Mouse (Mus musculus): ENCODE measurements around the gene Apobec4. TPM values are rescaled to one million over a fixed set of nuclear protein-coding genes. Genes with fewer than 3 reads are reported as not detected.

The Apobec4 gene
- polyA plus RNA-seq, 1 experiment from 2014 or later, result not detected

DNA sequence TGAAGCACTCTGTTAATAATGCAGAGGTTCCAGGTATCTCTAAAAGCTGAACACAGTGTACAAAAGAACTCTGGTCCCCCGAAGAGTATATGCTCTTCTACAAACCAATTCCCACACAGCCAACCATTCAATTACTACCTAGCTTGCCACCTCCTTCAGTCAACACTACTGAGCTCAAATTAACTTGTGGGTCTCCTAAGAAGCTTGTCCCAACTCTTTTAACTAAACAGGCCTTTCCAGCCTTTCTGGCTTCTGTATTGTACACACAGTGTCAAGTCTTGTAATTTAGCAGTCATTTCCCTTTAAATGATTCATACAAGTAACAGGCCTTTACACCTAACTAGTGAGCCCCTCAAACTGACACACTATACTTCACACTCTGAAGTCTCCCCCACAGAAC, 33.0 kb upstream of the Apobec4 start:
- WGBS, result 80% methylated on average over 1 of the region's 1 CpGs
- ATAC-seq (replicated peaks; ENCODE audit: insufficient number of reproducible peaks, low FRiP score, low TSS enrichment, low read depth) (no peak), DNase-seq (ENCODE audit: low spot score) (no peak)
- Histone ChIP-seq H3K4me2 (ENCODE audit: low read depth, low read length) (no peak overlapping the region), H3K36me3 (replicated peaks; ENCODE audit: control insufficient read depth, insufficient read depth, low read depth, low read length) (no peaks in the 10 kb centered on the region), H3K27me3 (ENCODE audit: control insufficient read depth, insufficient read depth, low read length) (no peaks in the 10 kb centered on the region), H3K27ac (replicated peaks; ENCODE audit: low read depth, low read length) (no peak overlapping the region), H3K9me3 (replicated peaks; ENCODE audit: control insufficient read depth, low read length) (no peaks in the 10 kb centered on the region), H3K9ac (replicated peaks; ENCODE audit: low read length) (no peak overlapping the region), H3K4me1 (ENCODE audit: control insufficient read depth, insufficient read depth, low read length) (peaks cover 3% of the 10 kb centered on the region; the same call in 1 of the 2 replicates), H3K4me3 (ENCODE audit: low read depth, low read length) (no peak overlapping the region)

DNA sequence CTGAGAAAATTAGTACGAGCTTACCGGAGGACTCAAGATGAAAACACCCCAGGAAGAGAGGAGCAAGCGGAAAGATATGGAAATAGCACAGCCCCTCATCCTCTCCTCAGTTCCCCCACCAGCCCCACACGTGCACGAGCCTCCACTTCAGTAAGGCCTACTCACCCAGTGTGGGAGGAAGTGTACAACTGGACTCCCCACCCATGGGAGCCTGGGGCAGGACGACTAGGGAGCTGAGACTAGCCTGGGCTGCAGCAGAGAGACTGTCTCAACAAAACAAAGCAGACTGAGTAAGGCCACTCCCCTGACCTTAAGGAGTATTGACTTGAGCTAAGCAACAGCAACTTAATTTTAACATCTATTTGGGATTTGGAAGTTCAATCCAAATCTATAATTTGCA, 32.2 kb upstream of the Apobec4 start:
- DNase-seq (ENCODE audit: low spot score) (no peak), ATAC-seq (replicated peaks; ENCODE audit: insufficient number of reproducible peaks, low FRiP score, low TSS enrichment, low read depth) (no peak)
- Histone ChIP-seq H3K9me3 (replicated peaks; ENCODE audit: control insufficient read depth, low read length) (no peaks in the 10 kb centered on the region), H3K4me2 (ENCODE audit: low read depth, low read length) (no peak overlapping the region), H3K9ac (replicated peaks; ENCODE audit: low read length) (no peak overlapping the region), H3K36me3 (replicated peaks; ENCODE audit: control insufficient read depth, insufficient read depth, low read depth, low read length) (no peaks in the 10 kb centered on the region), H3K4me1 (ENCODE audit: control insufficient read depth, insufficient read depth, low read length) (peaks cover 3% of the 10 kb centered on the region; the same call in 1 of the 2 replicates), H3K4me3 (ENCODE audit: low read depth, low read length) (no peak overlapping the region), H3K27ac (replicated peaks; ENCODE audit: low read depth, low read length) (no peak overlapping the region), H3K27me3 (ENCODE audit: control insufficient read depth, insufficient read depth, low read length) (no peaks in the 10 kb centered on the region)
- 64% methylated on average over 6 of the region's 6 CpGs for WGBS

DNA sequence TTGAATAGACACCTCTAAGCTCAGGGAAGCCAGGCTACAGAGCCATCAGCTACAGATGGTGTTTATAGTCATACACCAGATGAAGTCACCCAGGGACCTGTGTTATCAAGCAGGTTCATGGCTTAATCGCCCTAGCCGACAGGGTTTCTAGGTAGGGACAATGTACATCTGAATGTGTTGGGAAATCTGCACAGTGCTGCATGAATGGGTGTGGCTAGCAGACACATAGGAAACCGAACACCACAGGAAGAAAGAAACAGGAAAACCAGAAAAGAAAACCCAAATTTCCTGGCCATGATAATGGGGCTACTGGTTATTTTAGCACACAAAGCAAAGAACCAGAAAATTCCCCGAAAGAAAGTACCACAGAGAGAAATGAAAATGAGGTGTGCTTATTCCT, 29.4 kb upstream of the Apobec4 start:
- Histone ChIP-seq H3K4me3 (ENCODE audit: low read depth, low read length) (no peak overlapping the region), H3K4me2 (ENCODE audit: low read depth, low read length) (no peak overlapping the region), H3K4me1 (ENCODE audit: control insufficient read depth, insufficient read depth, low read length) (no peaks in the 10 kb centered on the region), H3K9ac (replicated peaks; ENCODE audit: low read length) (no peak overlapping the region), H3K27me3 (ENCODE audit: control insufficient read depth, insufficient read depth, low read length) (no peaks in the 10 kb centered on the region), H3K9me3 (replicated peaks; ENCODE audit: control insufficient read depth, low read length) (no peaks in the 10 kb centered on the region), H3K27ac (replicated peaks; ENCODE audit: low read depth, low read length) (no peak overlapping the region), H3K36me3 (replicated peaks; ENCODE audit: control insufficient read depth, insufficient read depth, low read depth, low read length) (no peaks in the 10 kb centered on the region)
- ATAC-seq (replicated peaks; ENCODE audit: insufficient number of reproducible peaks, low FRiP score, low TSS enrichment, low read depth), result no peak
- no peak for DNase-seq (ENCODE audit: low spot score)
- WGBS, result 82% methylated on average over 4 of the region's 4 CpGs

DNA sequence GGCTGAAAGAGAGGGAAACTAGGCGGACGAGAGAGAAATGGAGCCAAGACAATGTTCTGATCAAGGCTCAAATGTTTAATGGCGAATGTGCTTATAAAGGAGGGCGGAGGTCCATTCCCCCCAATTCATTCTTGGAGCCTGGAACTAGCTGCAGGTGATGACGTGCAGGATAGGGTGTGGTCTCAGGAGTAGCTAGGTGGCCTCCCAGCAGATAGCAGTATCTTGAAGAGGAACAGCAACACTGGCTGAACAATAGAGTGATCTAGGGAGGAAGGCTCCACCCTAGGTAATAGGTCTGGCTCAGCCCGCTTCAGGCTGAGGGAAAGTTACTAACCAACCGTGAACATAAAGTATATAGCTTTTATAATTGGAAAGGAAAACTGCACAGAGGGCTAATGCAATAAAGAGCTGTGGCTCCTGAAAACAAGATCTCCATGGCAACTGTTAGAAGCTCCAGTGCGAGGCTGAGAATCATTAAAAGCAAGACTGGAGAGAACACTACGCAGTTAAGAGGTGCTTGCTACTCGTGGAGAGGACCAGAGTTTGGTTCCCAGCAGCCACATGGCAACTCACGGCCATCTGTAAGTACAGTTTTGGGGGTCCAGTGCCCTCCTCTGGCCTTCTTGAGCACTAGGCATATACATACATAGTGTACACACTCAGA, 28.7 kb upstream of the Apobec4 start:
- Histone ChIP-seq H3K9me3 (replicated peaks; ENCODE audit: control insufficient read depth, low read length) (no peaks in the 10 kb centered on the region), H3K27ac (replicated peaks; ENCODE audit: low read depth, low read length) (no peak overlapping the region), H3K4me1 (ENCODE audit: control insufficient read depth, insufficient read depth, low read length) (no peaks in the 10 kb centered on the region), H3K27me3 (ENCODE audit: control insufficient read depth, insufficient read depth, low read length) (no peaks in the 10 kb centered on the region), H3K36me3 (replicated peaks; ENCODE audit: control insufficient read depth, insufficient read depth, low read depth, low read length) (no peaks in the 10 kb centered on the region), H3K4me2 (ENCODE audit: low read depth, low read length) (no peak overlapping the region), H3K9ac (replicated peaks; ENCODE audit: low read length) (no peak overlapping the region), H3K4me3 (ENCODE audit: low read depth, low read length) (no peak overlapping the region)
- WGBS, result 88% methylated on average over 11 of the region's 11 CpGs
- DNase-seq (ENCODE audit: low spot score) (no peak), ATAC-seq (replicated peaks; ENCODE audit: insufficient number of reproducible peaks, low FRiP score, low TSS enrichment, low read depth) (no peak)

DNA sequence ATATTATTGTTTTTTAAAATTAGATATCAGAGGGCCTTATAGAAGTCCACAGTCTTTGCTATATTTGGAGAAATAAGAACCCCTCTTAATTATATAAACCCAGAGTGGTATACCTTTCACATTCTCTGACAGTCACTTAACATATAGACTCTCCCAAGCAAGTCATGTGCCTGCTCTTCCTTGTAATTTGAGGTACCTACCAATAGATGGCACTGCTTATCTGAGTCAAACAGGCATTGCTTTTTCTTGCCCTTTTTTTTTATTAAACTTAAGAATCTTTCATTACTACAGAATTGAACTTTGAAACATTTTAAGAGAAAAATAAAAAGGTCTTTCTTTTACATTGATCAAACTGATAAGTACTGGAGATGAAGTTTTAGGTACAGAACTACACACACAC, 26.1 kb upstream of the Apobec4 start:
- Histone ChIP-seq H3K4me1 (ENCODE audit: control insufficient read depth, insufficient read depth, low read length) (no peaks in the 10 kb centered on the region), H3K9ac (replicated peaks; ENCODE audit: low read length) (no peak overlapping the region), H3K36me3 (replicated peaks; ENCODE audit: control insufficient read depth, insufficient read depth, low read depth, low read length) (no peaks in the 10 kb centered on the region), H3K27ac (replicated peaks; ENCODE audit: low read depth, low read length) (no peak overlapping the region), H3K4me2 (ENCODE audit: low read depth, low read length) (no peak overlapping the region), H3K9me3 (replicated peaks; ENCODE audit: control insufficient read depth, low read length) (no peaks in the 10 kb centered on the region), H3K27me3 (ENCODE audit: control insufficient read depth, insufficient read depth, low read length) (no peaks in the 10 kb centered on the region), H3K4me3 (ENCODE audit: low read depth, low read length) (no peak overlapping the region)
- ATAC-seq (replicated peaks; ENCODE audit: insufficient number of reproducible peaks, low FRiP score, low TSS enrichment, low read depth) (no peak), DNase-seq (ENCODE audit: low spot score) (peak; percentile 30)

DNA sequence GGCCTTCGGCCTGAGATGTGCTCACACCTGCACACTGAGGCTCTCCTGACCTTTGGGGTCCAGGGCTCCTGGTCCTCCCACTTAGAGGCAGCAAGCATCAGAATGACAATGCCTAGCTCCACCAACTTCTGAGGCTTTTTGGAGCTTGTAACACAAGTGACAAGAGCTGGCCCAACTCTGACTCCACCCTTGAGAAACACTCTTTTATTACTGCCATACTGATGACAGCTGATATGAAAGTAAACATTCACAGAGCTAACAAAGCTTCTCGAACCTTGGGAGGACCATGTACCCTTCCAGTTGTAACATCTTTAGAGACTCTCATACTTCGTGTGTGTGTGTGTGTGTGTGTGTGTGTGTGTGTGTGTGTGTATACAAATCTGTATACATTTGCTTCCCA, 24.3 kb upstream of the Apobec4 start:
- WGBS, result 73% methylated on average over 3 of the region's 3 CpGs
- Histone ChIP-seq H3K27ac (replicated peaks; ENCODE audit: low read depth, low read length) (no peak overlapping the region), H3K27me3 (ENCODE audit: control insufficient read depth, insufficient read depth, low read length) (no peaks in the 10 kb centered on the region), H3K9me3 (replicated peaks; ENCODE audit: control insufficient read depth, low read length) (no peaks in the 10 kb centered on the region), H3K9ac (replicated peaks; ENCODE audit: low read length) (no peak overlapping the region), H3K36me3 (replicated peaks; ENCODE audit: control insufficient read depth, insufficient read depth, low read depth, low read length) (no peaks in the 10 kb centered on the region), H3K4me1 (ENCODE audit: control insufficient read depth, insufficient read depth, low read length) (no peaks in the 10 kb centered on the region), H3K4me2 (ENCODE audit: low read depth, low read length) (no peak overlapping the region), H3K4me3 (ENCODE audit: low read depth, low read length) (no peak overlapping the region)
- DNase-seq (ENCODE audit: low spot score) (no peak), ATAC-seq (replicated peaks; ENCODE audit: insufficient number of reproducible peaks, low FRiP score, low TSS enrichment, low read depth) (no peak)

DNA sequence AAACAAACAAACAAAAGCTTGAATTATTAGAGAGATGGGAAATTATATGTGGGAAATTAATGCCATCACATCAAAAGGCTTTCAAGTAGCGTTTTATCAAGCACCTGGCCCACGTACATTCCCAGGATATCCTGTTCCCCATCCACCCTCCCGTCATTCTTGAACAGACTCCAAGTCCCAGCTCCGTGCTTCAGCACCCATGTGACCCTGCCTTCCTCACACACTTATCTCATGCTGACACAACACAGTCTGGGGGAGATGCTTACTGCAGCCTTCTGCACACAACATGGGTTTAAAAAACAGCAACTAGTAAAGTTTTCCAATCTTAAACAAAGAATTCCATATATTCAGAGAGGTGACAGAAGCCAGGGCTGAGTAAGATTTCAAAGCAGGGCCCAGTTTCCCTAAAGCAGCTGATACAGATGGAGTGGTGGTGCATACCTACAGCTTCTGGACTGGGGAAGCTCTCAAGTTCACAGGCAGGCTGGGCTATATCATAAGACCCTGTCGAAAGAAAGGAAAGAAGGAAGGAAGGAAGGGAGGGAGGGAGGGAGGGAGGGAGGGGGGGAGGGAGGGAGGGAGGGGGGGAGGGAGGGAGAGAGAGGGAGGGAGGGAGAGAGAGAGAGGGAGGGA, 22.6 kb upstream of the Apobec4 start:
- DNase-seq (ENCODE audit: low spot score) (no peak), ATAC-seq (replicated peaks; ENCODE audit: insufficient number of reproducible peaks, low FRiP score, low TSS enrichment, low read depth) (no peak)
- Histone ChIP-seq H3K27ac (replicated peaks; ENCODE audit: low read depth, low read length) (no peak overlapping the region), H3K9ac (replicated peaks; ENCODE audit: low read length) (no peak overlapping the region), H3K4me2 (ENCODE audit: low read depth, low read length) (no peak overlapping the region), H3K4me3 (ENCODE audit: low read depth, low read length) (no peak overlapping the region), H3K27me3 (ENCODE audit: control insufficient read depth, insufficient read depth, low read length) (no peaks in the 10 kb centered on the region), H3K9me3 (replicated peaks; ENCODE audit: control insufficient read depth, low read length) (no peaks in the 10 kb centered on the region), H3K4me1 (ENCODE audit: control insufficient read depth, insufficient read depth, low read length) (no peaks in the 10 kb centered on the region), H3K36me3 (replicated peaks; ENCODE audit: control insufficient read depth, insufficient read depth, low read depth, low read length) (no peaks in the 10 kb centered on the region)
- 74% methylated on average over 4 of the region's 5 CpGs for WGBS

DNA sequence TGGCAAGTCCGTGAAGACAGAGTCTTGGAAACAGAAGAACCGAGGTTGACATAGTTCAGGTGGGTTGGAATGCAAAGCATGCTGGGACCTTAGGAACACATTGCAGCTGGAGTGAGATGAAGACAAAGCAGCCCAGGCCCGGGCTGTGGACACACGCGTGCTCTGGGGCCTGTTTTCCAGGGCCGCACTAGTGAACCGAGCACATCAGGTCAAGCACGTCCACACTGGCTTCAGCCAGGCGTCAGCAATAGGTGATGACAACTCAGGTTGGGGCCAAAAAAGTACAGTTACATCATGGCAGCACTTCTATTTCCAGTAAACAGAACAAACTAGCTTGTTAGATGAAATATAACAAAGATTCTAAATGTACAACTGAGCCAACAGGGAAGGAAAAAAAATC, 11.6 kb upstream of the Apobec4 start:
- no peaks in the 10 kb centered on the region for H3K27me3 ChIP-seq (ENCODE audit: control insufficient read depth, insufficient read depth, low read length)
- no peak for DNase-seq (ENCODE audit: low spot score)
- no peak overlapping the region for H3K4me3 ChIP-seq (ENCODE audit: low read depth, low read length)
- H3K9me3 ChIP-seq (replicated peaks; ENCODE audit: control insufficient read depth, low read length), result no peaks in the 10 kb centered on the region
- 82% methylated on average over 9 of the region's 9 CpGs for WGBS
- no peaks in the 10 kb centered on the region for H3K36me3 ChIP-seq (replicated peaks; ENCODE audit: control insufficient read depth, insufficient read depth, low read depth, low read length)
- H3K4me1 ChIP-seq (ENCODE audit: control insufficient read depth, insufficient read depth, low read length), result no peaks in the 10 kb centered on the region
- ATAC-seq (replicated peaks; ENCODE audit: insufficient number of reproducible peaks, low FRiP score, low TSS enrichment, low read depth), result no peak
- no peak overlapping the region for H3K27ac ChIP-seq (replicated peaks; ENCODE audit: low read depth, low read length)
- no peak overlapping the region for H3K4me2 ChIP-seq (ENCODE audit: low read depth, low read length)
- H3K9ac ChIP-seq (replicated peaks; ENCODE audit: low read length), result no peak overlapping the region
